Mouse (Mus musculus): ENCODE data around the gene Irx6.

DNA sequence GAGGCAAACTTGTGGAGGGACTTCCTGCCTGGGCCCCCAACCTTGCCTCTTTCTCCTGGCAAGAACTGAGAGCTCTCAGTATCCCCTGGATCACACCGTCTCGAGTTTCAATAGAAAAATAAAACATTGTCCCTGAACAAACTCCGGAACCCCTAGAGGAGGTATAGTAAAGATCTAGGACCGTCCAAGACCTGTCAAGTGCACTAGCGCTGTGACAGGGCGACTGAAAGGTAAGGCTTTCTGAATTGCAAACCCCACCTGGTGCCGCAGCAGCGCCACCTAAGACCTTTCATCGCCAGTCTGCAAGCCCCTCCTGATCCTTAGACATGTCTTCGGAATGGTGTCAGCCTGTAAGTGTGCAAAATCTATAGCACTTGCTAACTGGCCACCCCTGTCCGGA is 987 bp upstream of the Irx6 start:
- TF ChIP-seq POLR2A (IDR thresholded peaks at IDR 0.05; ENCODE audit: insufficient read depth, low read length) (no peak), CTCF (IDR thresholded peaks at IDR 0.05; ENCODE audit: low read depth, low read length) (no peak), EP300 (IDR thresholded peaks at IDR 0.05; ENCODE audit: insufficient read depth, low read depth, low read length) (no peak)

Data from ES-Bruce4 (cell line).